Mouse (Mus musculus) activated CD4-positive, CD25-positive, alpha-beta regulatory T cell, adult 9 weeks (primary cell): ENCODE data around the gene Fscn2. TPM values are rescaled to one million over a fixed set of nuclear protein-coding genes. Genes with fewer than 3 reads are reported as not detected.

Experiments used
- polyA plus RNA-seq: library from polyadenylated mRNA; unstranded; fragments of 100-300 nt; shearing (Covaris generic); gene quantifications from one replicate; pipeline ENCODE4 v1.2.1, GENCODE M21; 2017

Gene Fscn2
- polyA plus RNA-seq, result 0.44 TPM

DNA sequence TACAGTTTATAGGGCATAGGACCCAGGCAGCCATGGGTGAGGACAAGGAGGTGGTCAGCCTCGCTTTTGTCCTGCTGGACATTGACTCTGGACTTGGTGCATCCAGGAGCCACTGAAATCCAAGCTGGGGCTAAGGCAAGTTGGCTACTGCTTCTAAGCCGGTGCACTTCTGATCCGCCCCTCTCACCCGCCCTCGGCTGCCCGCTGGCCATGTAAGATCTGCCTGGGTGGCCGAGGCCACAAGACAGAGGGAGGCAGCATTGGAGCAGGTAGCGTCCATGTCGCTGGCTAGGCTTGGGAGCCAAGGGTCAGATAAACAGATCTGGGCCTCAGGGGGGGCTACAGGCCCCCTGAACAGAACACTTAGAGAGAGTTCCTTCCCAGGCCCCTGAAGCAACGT lies at the start of gene Fscn2:
TSS of gene Fscn2 (plus strand) at position 240 of the 400 bp plus-strand sequence.

DNA sequence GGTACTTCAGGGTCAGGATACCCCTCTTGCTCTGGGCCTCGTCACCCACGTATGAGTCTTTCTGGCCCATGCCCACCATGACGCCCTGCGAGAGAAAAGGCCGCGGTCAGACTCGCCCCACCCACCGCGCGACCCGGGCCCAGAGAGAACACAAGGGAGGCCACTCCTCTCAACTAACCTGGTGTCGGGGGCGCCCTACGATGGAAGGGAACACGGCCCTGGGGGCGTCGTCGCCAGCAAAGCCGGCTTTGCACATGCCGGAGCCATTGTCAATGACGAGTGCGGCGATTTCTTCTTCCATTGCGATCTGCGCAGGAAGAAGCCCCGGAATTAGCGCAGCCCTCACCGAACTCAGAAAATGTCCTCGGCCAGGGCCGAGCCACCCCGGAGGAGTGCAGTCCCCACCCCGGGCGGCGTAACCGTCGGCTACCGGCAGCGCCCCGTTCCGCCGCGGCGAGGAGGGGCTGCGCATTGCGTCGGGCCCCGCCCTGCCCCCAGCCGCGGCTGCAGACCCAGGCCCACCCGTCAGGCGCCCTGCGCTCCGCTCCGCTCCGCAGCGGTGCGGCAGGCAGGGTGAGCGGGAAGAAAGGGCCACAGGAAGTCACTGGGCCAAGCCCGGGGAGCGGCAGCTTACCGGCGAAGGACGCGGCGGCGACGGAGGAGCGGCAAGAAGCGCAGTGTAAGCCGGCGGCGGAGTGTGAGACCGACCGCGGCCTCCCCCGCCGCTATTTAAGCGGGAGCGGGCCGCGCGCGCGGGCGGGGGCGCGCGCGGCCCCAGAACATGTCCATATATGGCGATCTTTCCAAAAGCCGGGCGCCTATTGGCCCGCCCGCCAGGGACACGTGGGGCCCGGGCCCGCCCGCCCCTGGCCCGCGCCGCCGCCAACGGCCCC lies 13.3 kb upstream of the Fscn2 start, which contains the start of gene Actg1:
TSS of gene Actg1 (minus strand) at position 752 of the 893 bp plus-strand sequence.

DNA sequence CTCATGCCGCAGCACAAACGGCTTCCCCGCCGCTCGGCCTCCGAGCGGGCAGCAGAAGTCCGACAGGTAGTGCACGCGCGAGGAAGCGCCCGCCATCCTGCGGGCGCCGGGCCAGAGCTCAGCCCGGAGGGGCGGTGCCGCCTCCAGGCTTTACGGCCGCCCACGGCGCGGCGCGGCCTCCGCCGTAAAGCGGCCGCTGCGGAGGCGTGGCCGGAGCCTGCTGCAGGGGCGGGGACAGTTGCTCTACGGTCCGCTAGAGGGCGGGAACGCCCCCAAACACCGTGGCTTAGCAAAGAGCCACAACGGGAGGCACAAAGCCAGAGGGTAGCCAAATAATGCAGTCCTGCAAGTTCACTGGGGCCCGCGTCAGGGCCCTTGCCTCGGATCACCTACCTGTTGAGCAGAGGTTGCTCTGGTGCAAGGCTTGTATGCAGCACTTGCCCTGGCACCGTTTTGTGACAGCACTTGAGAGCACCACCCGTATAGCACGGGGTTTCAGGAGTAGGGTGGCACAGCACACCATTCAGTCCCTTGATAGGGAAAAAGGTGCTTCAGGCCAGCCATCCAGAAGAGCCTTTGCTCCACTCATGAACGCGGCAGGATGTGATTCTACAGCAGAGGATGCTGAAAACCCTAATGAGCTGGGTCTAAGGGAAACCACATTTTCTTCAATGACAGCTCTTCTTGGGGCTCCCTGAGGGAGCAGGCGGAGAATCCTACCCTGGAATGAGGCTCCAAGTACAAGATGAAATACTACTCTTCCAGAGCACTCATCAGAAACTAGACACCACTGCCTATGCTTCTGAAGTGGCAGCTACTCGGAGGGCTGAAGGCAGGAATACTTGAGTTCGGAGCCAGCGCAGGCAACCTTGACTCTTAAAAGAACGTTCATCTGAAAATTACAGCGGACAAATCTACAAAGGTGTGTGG lies 17.5 kb downstream of the Fscn2 start, which contains the start of gene Faap100:
TSS of gene Faap100 (minus strand) at position 154 of the 930 bp plus-strand sequence.

Other genes starting within 250 kb of the Fscn2 start
- gene Slc38a10, start 210.2 kb upstream of the Fscn2 start, polyA plus RNA-seq, result 139 TPM
- not detected for gene Bahcc1, start 128.6 kb upstream of the Fscn2 start, polyA plus RNA-seq
- gene Actg1, start 13.0 kb upstream of the Fscn2 start, polyA plus RNA-seq, result 3,099 TPM
- 28.3 TPM for gene Faap100, start 17.2 kb downstream of the Fscn2 start, polyA plus RNA-seq
- gene Nploc4, start 76.2 kb downstream of the Fscn2 start, polyA plus RNA-seq, result 10.3 TPM
- not detected for gene Tspan10, start 81.1 kb downstream of the Fscn2 start, polyA plus RNA-seq
- 0.45 TPM for gene Pde6g, start 92.0 kb downstream of the Fscn2 start, polyA plus RNA-seq
- gene Oxld1, start 96.5 kb downstream of the Fscn2 start, polyA plus RNA-seq, result 11.6 TPM
- gene Ccdc137, start 96.6 kb downstream of the Fscn2 start, polyA plus RNA-seq, result 51.9 TPM
- 36.2 TPM for gene Arl16, start 106.1 kb downstream of the Fscn2 start, polyA plus RNA-seq
- 82.5 TPM for gene Mrpl12, start 123.1 kb downstream of the Fscn2 start, polyA plus RNA-seq
- gene Slc25a10, start 130.3 kb downstream of the Fscn2 start, polyA plus RNA-seq, result 8.4 TPM
- not detected for gene Gcgr, start 169.2 kb downstream of the Fscn2 start, polyA plus RNA-seq
- 101 TPM for gene Mcrip1, start 188.2 kb downstream of the Fscn2 start, polyA plus RNA-seq
- not detected for gene Ppp1r27, start 189.6 kb downstream of the Fscn2 start, polyA plus RNA-seq
- gene P4hb, start 211.7 kb downstream of the Fscn2 start, polyA plus RNA-seq, result 240 TPM
- gene Arhgdia, start 220.1 kb downstream of the Fscn2 start, polyA plus RNA-seq, result 868 TPM
- gene Alyref, start 236.8 kb downstream of the Fscn2 start, polyA plus RNA-seq, result 6.0 TPM
- gene Anapc11, start 236.9 kb downstream of the Fscn2 start, polyA plus RNA-seq, result 135 TPM
- gene Npb, start 246.9 kb downstream of the Fscn2 start, polyA plus RNA-seq, result 0.55 TPM